Mouse (Mus musculus): ENCODE measurements at regions not wholly inside any gene's neighbourhood (a gene's known extent, or its start where the extent isn't known, plus 50 kb on each side); places are given as distances from the start of the nearest gene placed in this dataset.
A peak's percentile ranks its signal among the peaks of the same experiment; 100 is the strongest.
"Not testable (repeated sequence)": the region's sequence is repeated elsewhere in the genome, so short reads cannot be mapped to it uniquely, and the experiment has no call there.

GRCm38 (mm10) chr3:72552597-72552996 is 415.1 kb downstream of the Sis start:
- 96% methylated on average over 4 of the region's 4 CpGs for WGBS
- ATAC-seq; H3K9me3 ChIP-seq (replicated peaks; ENCODE audit: control insufficient read depth, low read length, poor library complexity, severe bottlenecking): not testable (repeated sequence)

GRCm38 (mm10) chr3:72534010-72534409 is 433.7 kb downstream of the Sis start:
- no peaks in the 10 kb centered on the region for H3K9me3 ChIP-seq (replicated peaks; ENCODE audit: control insufficient read depth, low read length, poor library complexity, severe bottlenecking)
- no peaks in the 10 kb centered on the region for H3K36me3 ChIP-seq (ENCODE audit: control insufficient read depth, insufficient read depth, low read length)
- no peak for ATAC-seq
- H3K27me3 ChIP-seq (ENCODE audit: control insufficient read depth, insufficient read depth, low read depth, low read length), result no peaks in the 10 kb centered on the region
- no peak overlapping the region for H3K27ac ChIP-seq (ENCODE audit: low read length)
- H3K4me2 ChIP-seq (ENCODE audit: low read length), result no peak overlapping the region
- 86% methylated on average over 4 of the region's 4 CpGs for WGBS
- H3K9ac ChIP-seq (ENCODE audit: low read depth, low read length), result no peak overlapping the region
- H3K4me1 ChIP-seq (ENCODE audit: control insufficient read depth, insufficient read depth, low read length), result no peaks in the 10 kb centered on the region
- H3K4me3 ChIP-seq (ENCODE audit: low read depth, low read length), result no peak overlapping the region

More at GRCm38 (mm10) chr3:72552597-72552996, 415.1 kb downstream of the Sis start:
- not testable (repeated sequence) for H3K36me3 ChIP-seq (ENCODE audit: control insufficient read depth, insufficient read depth, low read length); H3K27me3 ChIP-seq (ENCODE audit: control insufficient read depth, insufficient read depth, low read depth, low read length); H3K9ac ChIP-seq (ENCODE audit: low read depth, low read length); H3K4me2 ChIP-seq (ENCODE audit: low read length); H3K4me1 ChIP-seq (ENCODE audit: control insufficient read depth, insufficient read depth, low read length); H3K4me3 ChIP-seq (ENCODE audit: low read depth, low read length); H3K27ac ChIP-seq (ENCODE audit: low read length)

GRCm38 (mm10) chr3:72525771-72526170 is 441.9 kb downstream of the Sis start:
- H3K4me3 ChIP-seq (ENCODE audit: low read depth, low read length); ATAC-seq; H3K27me3 ChIP-seq (ENCODE audit: control insufficient read depth, insufficient read depth, low read depth, low read length); H3K4me1 ChIP-seq (ENCODE audit: control insufficient read depth, insufficient read depth, low read length); H3K4me2 ChIP-seq (ENCODE audit: low read length); H3K27ac ChIP-seq (ENCODE audit: low read length); H3K9me3 ChIP-seq (replicated peaks; ENCODE audit: control insufficient read depth, low read length, poor library complexity, severe bottlenecking); H3K36me3 ChIP-seq (ENCODE audit: control insufficient read depth, insufficient read depth, low read length); H3K9ac ChIP-seq (ENCODE audit: low read depth, low read length): not testable (repeated sequence)
- WGBS, result 69% methylated on average over 1 of the region's 1 CpGs

- not testable (repeated sequence) for ATAC-seq; H3K4me3 ChIP-seq (ENCODE audit: low read depth, low read length); H3K9me3 ChIP-seq (replicated peaks; ENCODE audit: control insufficient read depth, low read length, poor library complexity, severe bottlenecking); H3K4me2 ChIP-seq (ENCODE audit: low read length); H3K4me1 ChIP-seq (ENCODE audit: control insufficient read depth, insufficient read depth, low read length); H3K36me3 ChIP-seq (ENCODE audit: control insufficient read depth, insufficient read depth, low read length); H3K27ac ChIP-seq (ENCODE audit: low read length); H3K9ac ChIP-seq (ENCODE audit: low read depth, low read length); H3K27me3 ChIP-seq (ENCODE audit: control insufficient read depth, insufficient read depth, low read depth, low read length)
- WGBS, result 92% methylated on average over 3 of the region's 3 CpGs
Observed at GRCm38 (mm10) chr3:72517846-72518245, 449.8 kb downstream of the Sis start.

- 53% methylated on average over 4 of the region's 4 CpGs for WGBS
- Histone ChIP-seq H3K4me2 (ENCODE audit: low read length) (no peak overlapping the region), H3K4me1 (ENCODE audit: control insufficient read depth, insufficient read depth, low read length) (no peaks in the 10 kb centered on the region), H3K36me3 (ENCODE audit: control insufficient read depth, insufficient read depth, low read length) (no peaks in the 10 kb centered on the region), H3K4me3 (ENCODE audit: low read depth, low read length) (no peak overlapping the region), H3K27ac (ENCODE audit: low read length) (no peak overlapping the region), H3K27me3 (ENCODE audit: control insufficient read depth, insufficient read depth, low read depth, low read length) (no peaks in the 10 kb centered on the region), H3K9ac (ENCODE audit: low read depth, low read length) (no peak overlapping the region), H3K9me3 (replicated peaks; ENCODE audit: control insufficient read depth, low read length, poor library complexity, severe bottlenecking) (no peaks in the 10 kb centered on the region)
- ATAC-seq, result peak; percentile 64
Observed at GRCm38 (mm10) chr3:72504281-72504680, 463.4 kb downstream of the Sis start.

- no peak for ATAC-seq
- 86% methylated on average over 2 of the region's 2 CpGs for WGBS
- no peaks in the 10 kb centered on the region for H3K36me3 ChIP-seq (ENCODE audit: control insufficient read depth, insufficient read depth, low read length)
- H3K9me3 ChIP-seq (replicated peaks; ENCODE audit: control insufficient read depth, low read length, poor library complexity, severe bottlenecking), result no peaks in the 10 kb centered on the region
- H3K27ac ChIP-seq (ENCODE audit: low read length), result no peak overlapping the region
- no peak overlapping the region for H3K9ac ChIP-seq (ENCODE audit: low read depth, low read length)
- H3K4me1 ChIP-seq (ENCODE audit: control insufficient read depth, insufficient read depth, low read length), result no peaks in the 10 kb centered on the region
- H3K27me3 ChIP-seq (ENCODE audit: control insufficient read depth, insufficient read depth, low read depth, low read length), result no peaks in the 10 kb centered on the region
- no peak overlapping the region for H3K4me3 ChIP-seq (ENCODE audit: low read depth, low read length)
- H3K4me2 ChIP-seq (ENCODE audit: low read length), result no peak overlapping the region
Observed at GRCm38 (mm10) chr3:72501754-72502153, 465.9 kb downstream of the Sis start.

- no peak for ATAC-seq
- H3K4me1 ChIP-seq (ENCODE audit: control insufficient read depth, insufficient read depth, low read length), result no peaks in the 10 kb centered on the region
- no peaks in the 10 kb centered on the region for H3K27me3 ChIP-seq (ENCODE audit: control insufficient read depth, insufficient read depth, low read depth, low read length)
- no peaks in the 10 kb centered on the region for H3K36me3 ChIP-seq (ENCODE audit: control insufficient read depth, insufficient read depth, low read length)
- no peak overlapping the region for H3K4me3 ChIP-seq (ENCODE audit: low read depth, low read length)
- 38% methylated on average over 1 of the region's 1 CpGs for WGBS
- H3K9me3 ChIP-seq (replicated peaks; ENCODE audit: control insufficient read depth, low read length, poor library complexity, severe bottlenecking), result no peaks in the 10 kb centered on the region
- H3K4me2 ChIP-seq (ENCODE audit: low read length), result no peak overlapping the region
- H3K9ac ChIP-seq (ENCODE audit: low read depth, low read length), result no peak overlapping the region
- H3K27ac ChIP-seq (ENCODE audit: low read length), result no peak overlapping the region
Observed at GRCm38 (mm10) chr3:72455326-72455725, 512.3 kb downstream of the Sis start.

Measured in midbrain, embryonic 16.5 days (tissue).